Mouse (Mus musculus): Measurements from ENCODE around the gene Atg2b. TPM values are rescaled to one million over a fixed set of nuclear protein-coding genes. Genes with fewer than 3 reads are reported as not detected.

Gene Atg2b
- polyA plus RNA-seq, 1 experiment from 2014 or later, result 16.6 TPM

- no peaks in the 10 kb centered on the region for H3K9me3 ChIP-seq (ENCODE audit: control insufficient read depth, low read length)
- no peaks in the 10 kb centered on the region for H3K36me3 ChIP-seq (ENCODE audit: control insufficient read depth, insufficient read depth, low read length)
- no peak for ATAC-seq (ENCODE audit: insufficient read depth, low FRiP score, low TSS enrichment)
- WGBS, result 87% methylated on average over 8 of the region's 8 CpGs
- DNase-seq (ENCODE audit: low spot score), result no peak
- no peaks in the 10 kb centered on the region for H3K4me1 ChIP-seq (ENCODE audit: control insufficient read depth, insufficient read depth, low read length)
- no peak overlapping the region for H3K4me3 ChIP-seq (ENCODE audit: low read depth, low read length)
- no peaks in the 10 kb centered on the region for H3K27me3 ChIP-seq (ENCODE audit: control insufficient read depth, insufficient read depth, low read length)
- no peak overlapping the region for H3K27ac ChIP-seq (ENCODE audit: low read depth, low read length)
- H3K4me2 ChIP-seq (ENCODE audit: low read depth), result no peak overlapping the region
- H3K9ac ChIP-seq (ENCODE audit: low read length), result no peak overlapping the region
These were observed 87.9 kb downstream of the Atg2b start for GRCm38 (mm10) chr12:105597135-105597534.

- no peaks in the 10 kb centered on the region for H3K9me3 ChIP-seq (ENCODE audit: control insufficient read depth, low read length)
- H3K9ac ChIP-seq (ENCODE audit: low read length), result no peak overlapping the region
- ATAC-seq (ENCODE audit: insufficient read depth, low FRiP score, low TSS enrichment) (no peak), DNase-seq (ENCODE audit: low spot score) (no peak)
- WGBS, result 66% methylated on average over 4 of the region's 4 CpGs
- no peak overlapping the region for H3K4me2 ChIP-seq (ENCODE audit: low read depth)
- no peak overlapping the region for H3K4me3 ChIP-seq (ENCODE audit: low read depth, low read length)
- no peaks in the 10 kb centered on the region for H3K27me3 ChIP-seq (ENCODE audit: control insufficient read depth, insufficient read depth, low read length)
- H3K27ac ChIP-seq (ENCODE audit: low read depth, low read length), result no peak overlapping the region
- no peaks in the 10 kb centered on the region for H3K4me1 ChIP-seq (ENCODE audit: control insufficient read depth, insufficient read depth, low read length)
- H3K36me3 ChIP-seq (ENCODE audit: control insufficient read depth, insufficient read depth, low read length), result no peaks in the 10 kb centered on the region
These were observed 91.5 kb downstream of the Atg2b start for GRCm38 (mm10) chr12:105593471-105593870.

DNA sequence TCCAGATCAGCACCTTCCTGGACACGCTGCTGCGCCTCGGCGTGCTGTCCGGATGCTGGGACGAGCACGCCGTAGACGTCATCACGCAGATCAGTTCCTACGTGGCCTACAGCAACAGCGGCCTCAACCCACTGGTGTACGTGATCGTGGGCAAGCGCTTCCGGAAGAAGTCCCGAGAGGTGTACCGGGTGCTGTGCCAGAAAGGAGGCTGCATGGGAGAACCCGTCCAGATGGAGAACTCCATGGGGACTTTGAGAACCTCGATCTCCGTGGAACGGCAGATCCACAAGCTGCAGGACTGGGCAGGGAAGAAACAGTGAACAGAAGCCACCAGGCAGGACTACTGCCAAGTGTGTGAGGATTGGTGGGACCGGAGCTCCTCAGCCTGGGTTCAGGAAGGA lies 92.7 kb downstream of the Atg2b start:
- DNase-seq (ENCODE audit: low spot score) (no peak), ATAC-seq (ENCODE audit: insufficient read depth, low FRiP score, low TSS enrichment) (no peak)
- no peaks in the 10 kb centered on the region for H3K9me3 ChIP-seq (ENCODE audit: control insufficient read depth, low read length)
- no peak overlapping the region for H3K9ac ChIP-seq (ENCODE audit: low read length)
- no peaks in the 10 kb centered on the region for H3K27me3 ChIP-seq (ENCODE audit: control insufficient read depth, insufficient read depth, low read length)
- no peak overlapping the region for H3K4me2 ChIP-seq (ENCODE audit: low read depth)
- no peaks in the 10 kb centered on the region for H3K4me1 ChIP-seq (ENCODE audit: control insufficient read depth, insufficient read depth, low read length)
- H3K36me3 ChIP-seq (ENCODE audit: control insufficient read depth, insufficient read depth, low read length), result no peaks in the 10 kb centered on the region
- 96% methylated on average over 23 of the region's 23 CpGs for WGBS
- no peak overlapping the region for H3K27ac ChIP-seq (ENCODE audit: low read depth, low read length)
- H3K4me3 ChIP-seq (ENCODE audit: low read depth, low read length), result no peak overlapping the region

- H3K27ac ChIP-seq (ENCODE audit: low read depth, low read length), result no peak overlapping the region
- 81% methylated on average over 7 of the region's 7 CpGs for WGBS
- ATAC-seq (ENCODE audit: insufficient read depth, low FRiP score, low TSS enrichment), result no peak
These were observed 94.2 kb downstream of the Atg2b start for GRCm38 (mm10) chr12:105590786-105591185.

GRCm38 (mm10) chr12:105587526-105587925 lies 97.5 kb downstream of the Atg2b start:
- Histone ChIP-seq H3K9me3 (ENCODE audit: control insufficient read depth, low read length) (no peaks in the 10 kb centered on the region), H3K36me3 (ENCODE audit: control insufficient read depth, insufficient read depth, low read length) (no peaks in the 10 kb centered on the region), H3K4me2 (ENCODE audit: low read depth) (no peak overlapping the region), H3K4me1 (ENCODE audit: control insufficient read depth, insufficient read depth, low read length) (0 out of 2 replicates have a peak, but pooled peaks cover 3% of the 10 kb centered on the region), H3K4me3 (ENCODE audit: low read depth, low read length) (no peak overlapping the region), H3K27me3 (ENCODE audit: control insufficient read depth, insufficient read depth, low read length) (no peaks in the 10 kb centered on the region), H3K27ac (ENCODE audit: low read depth, low read length) (no peak overlapping the region), H3K9ac (ENCODE audit: low read length) (no peak overlapping the region)
- WGBS, result 90% methylated on average over 8 of the region's 8 CpGs
- ATAC-seq (ENCODE audit: insufficient read depth, low FRiP score, low TSS enrichment), result no peak
- no peak for DNase-seq (ENCODE audit: low spot score)

More at GRCm38 (mm10) chr12:105590786-105591185, 94.2 kb downstream of the Atg2b start:
- no peak overlapping the region for H3K4me3 ChIP-seq (ENCODE audit: low read depth, low read length)
- H3K4me2 ChIP-seq (ENCODE audit: low read depth), result no peak overlapping the region
- no peaks in the 10 kb centered on the region for H3K4me1 ChIP-seq (ENCODE audit: control insufficient read depth, insufficient read depth, low read length)
- DNase-seq (ENCODE audit: low spot score), result no peak
- no peaks in the 10 kb centered on the region for H3K27me3 ChIP-seq (ENCODE audit: control insufficient read depth, insufficient read depth, low read length)
- H3K9ac ChIP-seq (ENCODE audit: low read length), result no peak overlapping the region
- H3K36me3 ChIP-seq (ENCODE audit: control insufficient read depth, insufficient read depth, low read length), result no peaks in the 10 kb centered on the region
- no peaks in the 10 kb centered on the region for H3K9me3 ChIP-seq (ENCODE audit: control insufficient read depth, low read length)

GRCm38 (mm10) chr12:105584851-105585250 lies 100.2 kb downstream of the Atg2b start:
- Histone ChIP-seq H3K4me3 (ENCODE audit: low read depth, low read length) (no peak overlapping the region), H3K4me2 (ENCODE audit: low read depth) (no peak overlapping the region), H3K4me1 (ENCODE audit: control insufficient read depth, insufficient read depth, low read length) (0 out of 2 replicates have a peak, but pooled peaks cover 3% of the 10 kb centered on the region), H3K9ac (ENCODE audit: low read length) (no peak overlapping the region), H3K27ac (ENCODE audit: low read depth, low read length) (no peak overlapping the region), H3K9me3 (ENCODE audit: control insufficient read depth, low read length) (no peaks in the 10 kb centered on the region), H3K27me3 (ENCODE audit: control insufficient read depth, insufficient read depth, low read length) (no peaks in the 10 kb centered on the region), H3K36me3 (ENCODE audit: control insufficient read depth, insufficient read depth, low read length) (no peaks in the 10 kb centered on the region)
- WGBS, result 12% methylated on average over 12 of the region's 12 CpGs
- DNase-seq (ENCODE audit: low spot score) (peak; percentile 82), ATAC-seq (ENCODE audit: insufficient read depth, low FRiP score, low TSS enrichment) (0 out of 2 replicates have a peak, but pooled peaks have one; percentile 33)

GRCm38 (mm10) chr12:105583484-105583883 lies 101.5 kb downstream of the Atg2b start:
- no peaks in the 10 kb centered on the region for H3K9me3 ChIP-seq (ENCODE audit: control insufficient read depth, low read length)
- no peak overlapping the region for H3K4me2 ChIP-seq (ENCODE audit: low read depth)
- 0 out of 2 replicates have a peak, but pooled peaks cover 3% of the 10 kb centered on the region for H3K4me1 ChIP-seq (ENCODE audit: control insufficient read depth, insufficient read depth, low read length)
- DNase-seq (ENCODE audit: low spot score) (no peak), ATAC-seq (ENCODE audit: insufficient read depth, low FRiP score, low TSS enrichment) (peak; percentile 57; the same call in 1 of the 2 replicates)
- H3K36me3 ChIP-seq (ENCODE audit: control insufficient read depth, insufficient read depth, low read length), result no peaks in the 10 kb centered on the region
- H3K27ac ChIP-seq (ENCODE audit: low read depth, low read length), result no peak overlapping the region
- WGBS, result 16% methylated on average over 2 of the region's 2 CpGs
- H3K27me3 ChIP-seq (ENCODE audit: control insufficient read depth, insufficient read depth, low read length), result no peaks in the 10 kb centered on the region
- no peak overlapping the region for H3K9ac ChIP-seq (ENCODE audit: low read length)
- no peak overlapping the region for H3K4me3 ChIP-seq (ENCODE audit: low read depth, low read length)

DNA sequence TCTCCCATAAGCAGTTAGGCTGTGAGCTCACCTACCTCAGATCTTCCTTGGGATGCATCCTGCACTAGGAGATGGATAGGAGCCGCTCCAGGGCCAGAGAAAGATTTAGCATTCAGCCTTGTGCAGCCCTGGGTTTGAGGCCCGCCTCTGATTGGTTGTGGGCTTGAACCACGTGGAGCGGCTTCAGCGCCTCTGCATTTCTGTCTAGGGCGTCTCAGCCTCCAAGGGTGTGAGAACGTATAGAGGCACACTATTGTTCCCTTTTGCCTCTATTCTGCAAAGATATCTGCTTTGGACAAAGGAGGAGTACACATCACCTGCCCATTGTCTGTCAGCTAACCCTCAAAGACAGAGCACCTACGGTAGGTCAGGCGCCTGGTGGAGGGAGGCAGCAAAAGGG lies 102.5 kb downstream of the Atg2b start:
- 53% methylated on average over 9 of the region's 9 CpGs for WGBS
- Histone ChIP-seq H3K27ac (ENCODE audit: low read depth, low read length) (no peak overlapping the region), H3K36me3 (ENCODE audit: control insufficient read depth, insufficient read depth, low read length) (no peaks in the 10 kb centered on the region), H3K9ac (ENCODE audit: low read length) (no peak overlapping the region), H3K4me1 (ENCODE audit: control insufficient read depth, insufficient read depth, low read length) (0 out of 2 replicates have a peak, but pooled peaks cover 3% of the 10 kb centered on the region), H3K9me3 (ENCODE audit: control insufficient read depth, low read length) (no peaks in the 10 kb centered on the region), H3K27me3 (ENCODE audit: control insufficient read depth, insufficient read depth, low read length) (no peaks in the 10 kb centered on the region), H3K4me3 (ENCODE audit: low read depth, low read length) (no peak overlapping the region), H3K4me2 (ENCODE audit: low read depth) (no peak overlapping the region)
- ATAC-seq (ENCODE audit: insufficient read depth, low FRiP score, low TSS enrichment) (no peak), DNase-seq (ENCODE audit: low spot score) (no peak)

DNA sequence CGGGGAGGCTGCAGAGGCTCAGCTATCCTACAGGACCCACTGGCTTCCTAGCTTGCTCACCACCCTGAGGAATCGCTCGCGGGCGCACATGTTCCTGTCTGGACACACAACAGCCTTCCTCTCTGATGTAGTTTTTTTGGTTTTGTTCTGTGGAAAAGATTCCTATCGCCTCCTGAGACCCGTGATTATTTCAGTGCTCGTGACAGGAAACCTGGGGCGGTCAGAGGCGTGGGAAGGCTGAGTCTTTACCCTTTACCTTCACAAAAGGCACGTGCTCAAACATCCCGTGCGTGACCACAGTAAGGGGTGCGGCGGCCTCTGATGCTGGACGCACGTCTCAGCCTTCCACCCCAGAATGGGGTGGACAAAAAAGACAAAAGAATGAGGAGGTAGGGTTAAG lies 104.5 kb downstream of the Atg2b start:
- H3K4me2 ChIP-seq (ENCODE audit: low read depth), result no peak overlapping the region
- DNase-seq (ENCODE audit: low spot score) (no peak), ATAC-seq (ENCODE audit: insufficient read depth, low FRiP score, low TSS enrichment) (no peak)
- H3K27ac ChIP-seq (ENCODE audit: low read depth, low read length), result no peak overlapping the region
- no peak overlapping the region for H3K4me3 ChIP-seq (ENCODE audit: low read depth, low read length)
- no peaks in the 10 kb centered on the region for H3K36me3 ChIP-seq (ENCODE audit: control insufficient read depth, insufficient read depth, low read length)
- H3K27me3 ChIP-seq (ENCODE audit: control insufficient read depth, insufficient read depth, low read length), result no peaks in the 10 kb centered on the region
- 81% methylated on average over 17 of the region's 17 CpGs for WGBS
- H3K4me1 ChIP-seq (ENCODE audit: control insufficient read depth, insufficient read depth, low read length), result 0 out of 2 replicates have a peak, but pooled peaks cover 3% of the 10 kb centered on the region
- H3K9me3 ChIP-seq (ENCODE audit: control insufficient read depth, low read length), result no peaks in the 10 kb centered on the region
- H3K9ac ChIP-seq (ENCODE audit: low read length), result no peak overlapping the region

All from neural tube, embryonic 11.5 days (tissue).